ENCODE assay signal across 16 mouse cellular contexts in genomic region chr5:96395786-96396650, GRCm38 (mm10). TPM values are rescaled to one million over a fixed set of nuclear protein-coding genes. Genes with fewer than 3 reads are reported as not detected.
DNase-seq lines count a peak whose midpoint lies in the region; ATAC-seq lines count a peak whose summit lies in the region.
"Had no signal": no experiment of that assay in that cellular context is flagged by ENCODE, and none has a peak within 500 bp of the region (broad histone marks: within the 10 kb centered on the region; RNA-seq: fewer than 3 reads in every experiment).

No protein-coding gene starts in this region.

- intact Hi-C loops in left cerebral cortex, postnatal 14 days (cut with DNase I) = no loop called here

- no peak for DNase-seq in kidney, postnatal 14 days
- DNase-seq in midbrain, embryonic 10.5 days (ENCODE audit: low spot score) = peak; percentile 17
- no peak for DNase-seq in intestine, embryonic 14.5 days (ENCODE audit: low spot score)
- no peak for DNase-seq in left cerebral cortex, adult 11 months (ENCODE audit: low spot score)
- DNase-seq in left cerebral cortex, postnatal 14 days (ENCODE audit: low spot score in 2 of 2) = no peak
- DNase-seq: cerebellum, adult 2 months; gastrocnemius, postnatal 25 days; layer of hippocampus, adult 9-11 months had no signal

- no peaks in the 10 kb centered on the region for H3K27me3 ChIP-seq in kidney, embryonic 15.5 days
- H3K27me3 ChIP-seq in midbrain, embryonic 10.5 days (ENCODE audit: low read depth, poor library complexity, severe bottlenecking) = no peaks in the 10 kb centered on the region
- no peaks in the 10 kb centered on the region for H3K27me3 ChIP-seq in midbrain, embryonic 16.5 days (ENCODE audit: control insufficient read depth, insufficient read depth, low read depth, low read length)
- H3K27me3 ChIP-seq in intestine, embryonic 14.5 days (replicated peaks; ENCODE audit: control insufficient read depth, insufficient read depth, low read length) = no peaks in the 10 kb centered on the region
- H3K27me3 ChIP-seq in stomach, embryonic 16.5 days (ENCODE audit: control insufficient read depth, insufficient read depth, low read length) = no peaks in the 10 kb centered on the region
- H3K27me3 ChIP-seq: embryonic facial prominence, embryonic 15.5 days; forebrain, embryonic 15.5 days; hindbrain, embryonic 15.5 days; limb, embryonic 13.5 days had no signal

- H3K4me2 ChIP-seq in kidney, embryonic 15.5 days = no peak overlapping the region
- no peak overlapping the region for H3K4me2 ChIP-seq in midbrain, embryonic 16.5 days (ENCODE audit: low read length)
- no peak overlapping the region; the same call in 1 of the 2 replicates for H3K4me2 ChIP-seq in intestine, embryonic 14.5 days (ENCODE audit: low read length)
- H3K4me2 ChIP-seq in stomach, embryonic 16.5 days (ENCODE audit: low read depth, low read length) = peak overlapping the region; percentile 23; the same call in 1 of the 2 replicates
- H3K4me2 ChIP-seq: embryonic facial prominence, embryonic 15.5 days; forebrain, embryonic 15.5 days; hindbrain, embryonic 15.5 days; limb, embryonic 13.5 days had no signal

- H3K4me3 ChIP-seq in kidney, embryonic 15.5 days (replicated peaks) = no peak overlapping the region
- no peak overlapping the region for H3K4me3 ChIP-seq in midbrain, embryonic 10.5 days
- no peak overlapping the region for H3K4me3 ChIP-seq in midbrain, embryonic 16.5 days (ENCODE audit: low read depth, low read length)
- H3K4me3 ChIP-seq in intestine, embryonic 14.5 days (ENCODE audit: low read depth, low read length) = no peak overlapping the region
- H3K4me3 ChIP-seq in stomach, embryonic 16.5 days (replicated peaks; ENCODE audit: low read length) = no peak overlapping the region
- H3K4me3 ChIP-seq: embryonic facial prominence, embryonic 15.5 days; forebrain, embryonic 15.5 days; hindbrain, embryonic 15.5 days; limb, embryonic 13.5 days had no signal

- ATAC-seq in kidney, embryonic 15.5 days (replicated peaks; ENCODE audit: low FRiP score) = 0 out of 2 replicates have a peak, but pooled peaks have one; percentile 52
- no peak for ATAC-seq in midbrain, embryonic 16.5 days
- peak; percentile 40; the same call in 1 of the 2 replicates for ATAC-seq in intestine, embryonic 14.5 days (replicated peaks; ENCODE audit: low FRiP score, low TSS enrichment, low read depth)
- peak; percentile 82 for ATAC-seq in stomach, embryonic 16.5 days (ENCODE audit: insufficient read depth, low FRiP score)
- ATAC-seq: forebrain, embryonic 15.5 days had no signal

- peak overlapping the region; percentile 68 for H3K27ac ChIP-seq in kidney, embryonic 15.5 days
- H3K27ac ChIP-seq in midbrain, embryonic 10.5 days (replicated peaks) = no peak overlapping the region
- H3K27ac ChIP-seq in midbrain, embryonic 16.5 days (ENCODE audit: low read length) = no peak overlapping the region
- no peak overlapping the region for H3K27ac ChIP-seq in intestine, embryonic 14.5 days (ENCODE audit: low read depth)
- peak overlapping the region; percentile 14 for H3K27ac ChIP-seq in stomach, embryonic 16.5 days (ENCODE audit: low read length)
- H3K27ac ChIP-seq: embryonic facial prominence, embryonic 15.5 days; forebrain, embryonic 15.5 days; hindbrain, embryonic 15.5 days; limb, embryonic 13.5 days; macrophage had no signal

- H3K9me3 ChIP-seq in kidney, embryonic 15.5 days (replicated peaks) = no peaks in the 10 kb centered on the region
- no peaks in the 10 kb centered on the region for H3K9me3 ChIP-seq in midbrain, embryonic 10.5 days (replicated peaks)
- no peaks in the 10 kb centered on the region for H3K9me3 ChIP-seq in midbrain, embryonic 16.5 days (replicated peaks; ENCODE audit: control insufficient read depth, low read length, poor library complexity, severe bottlenecking)
- H3K9me3 ChIP-seq in intestine, embryonic 14.5 days (ENCODE audit: control insufficient read depth, low read length) = no peaks in the 10 kb centered on the region
- no peaks in the 10 kb centered on the region for H3K9me3 ChIP-seq in stomach, embryonic 16.5 days (replicated peaks; ENCODE audit: control insufficient read depth, low read length)
- H3K9me3 ChIP-seq: embryonic facial prominence, embryonic 15.5 days; forebrain, embryonic 15.5 days; hindbrain, embryonic 15.5 days; limb, embryonic 13.5 days had no signal

- no peak overlapping the region for H3K9ac ChIP-seq in kidney, embryonic 15.5 days
- no peak overlapping the region for H3K9ac ChIP-seq in midbrain, embryonic 16.5 days (ENCODE audit: low read depth, low read length)
- no peak overlapping the region for H3K9ac ChIP-seq in intestine, embryonic 14.5 days (ENCODE audit: low read length)
- no peak overlapping the region for H3K9ac ChIP-seq in stomach, embryonic 16.5 days (ENCODE audit: low read length)
- H3K9ac ChIP-seq: embryonic facial prominence, embryonic 15.5 days; forebrain, embryonic 15.5 days; hindbrain, embryonic 15.5 days; limb, embryonic 13.5 days had no signal

- H3K4me1 ChIP-seq in kidney, embryonic 15.5 days = peaks cover 24% of the 10 kb centered on the region
- H3K4me1 ChIP-seq in midbrain, embryonic 10.5 days = peaks cover 18% of the 10 kb centered on the region
- no peaks in the 10 kb centered on the region for H3K4me1 ChIP-seq in midbrain, embryonic 16.5 days (ENCODE audit: control insufficient read depth, insufficient read depth, low read length)
- peaks cover 9% of the 10 kb centered on the region; the same call in 1 of the 2 replicates for H3K4me1 ChIP-seq in intestine, embryonic 14.5 days (replicated peaks; ENCODE audit: control insufficient read depth, insufficient read depth, low read length)
- H3K4me1 ChIP-seq in stomach, embryonic 16.5 days (ENCODE audit: control insufficient read depth, insufficient read depth, low read length) = peaks cover 14% of the 10 kb centered on the region
- H3K4me1 ChIP-seq: forebrain, embryonic 15.5 days; hindbrain, embryonic 15.5 days had no signal

- 33% methylated on average over 5 of the region's 5 CpGs for WGBS in kidney, embryonic 15.5 days
- 39% methylated on average over 5 of the region's 5 CpGs for WGBS in midbrain, embryonic 10.5 days
- WGBS in midbrain, embryonic 16.5 days = 41% methylated on average over 5 of the region's 5 CpGs
- 30% methylated on average over 5 of the region's 5 CpGs for WGBS in intestine, embryonic 14.5 days
- WGBS in stomach, embryonic 16.5 days = 12% methylated on average over 5 of the region's 5 CpGs

- H3K36me3 ChIP-seq in kidney, embryonic 15.5 days = no peaks in the 10 kb centered on the region
- no peaks in the 10 kb centered on the region for H3K36me3 ChIP-seq in midbrain, embryonic 10.5 days
- no peaks in the 10 kb centered on the region for H3K36me3 ChIP-seq in midbrain, embryonic 16.5 days (ENCODE audit: control insufficient read depth, insufficient read depth, low read length)
- H3K36me3 ChIP-seq in intestine, embryonic 14.5 days (ENCODE audit: control insufficient read depth, insufficient read depth, low read length) = no peaks in the 10 kb centered on the region
- H3K36me3 ChIP-seq in stomach, embryonic 16.5 days (ENCODE audit: control insufficient read depth, insufficient read depth, low read length) = no peaks in the 10 kb centered on the region
- H3K36me3 ChIP-seq: embryonic facial prominence, embryonic 15.5 days; forebrain, embryonic 15.5 days; hindbrain, embryonic 15.5 days; limb, embryonic 13.5 days had no signal

RNA-seq across cellular contexts. Expression of gene Fras1, which starts 22.3 kb away (rescaled TPM):
- polyA plus RNA-seq in kidney, embryonic 15.5 days (2015; fragmentation: Nextera tagmentation; extraction: Ambion mirVana) = 35.3 and 36.4 TPM in 2 replicates
- 5.9 and 6.0 TPM in 2 replicates for polyA plus RNA-seq in midbrain, embryonic 10.5 days (2016; fragmentation: Nextera tagmentation; extraction: Ambion mirVana)
- polyA plus RNA-seq in midbrain, embryonic 16.5 days (2015; fragmentation: Nextera tagmentation; extraction: Ambion mirVana) = 4.2 and 4.6 TPM in 2 replicates
- 40.0 and 41.4 TPM in 2 replicates for polyA plus RNA-seq in intestine, embryonic 14.5 days (2014; fragmentation: Nextera tagmentation; extraction: Ambion mirVana)
- 15.4 and 18.3 TPM in 2 replicates for polyA plus RNA-seq in stomach, embryonic 16.5 days (2015; fragmentation: Nextera tagmentation; extraction: Ambion mirVana)
- 10 to 100 TPM; 20.2 to 20.8 TPM for total RNA-seq in left cerebral cortex, postnatal 14 days (2021)
- polyA plus RNA-seq: macrophage had no signal

Comparison
In these comparisons a context has a peak if more than half of its experiments do, and no peak if none do; other contexts are left out.
1. H3K27ac ChIP-seq: peak in kidney, embryonic 15.5 days (single experiment) and stomach, embryonic 16.5 days (single experiment); none in midbrain, embryonic 10.5 days (single experiment), midbrain, embryonic 16.5 days (single experiment) and intestine, embryonic 14.5 days (single experiment).